3 mouse cellular contexts compared by ENCODE assay signal in the genomic region with DNA sequence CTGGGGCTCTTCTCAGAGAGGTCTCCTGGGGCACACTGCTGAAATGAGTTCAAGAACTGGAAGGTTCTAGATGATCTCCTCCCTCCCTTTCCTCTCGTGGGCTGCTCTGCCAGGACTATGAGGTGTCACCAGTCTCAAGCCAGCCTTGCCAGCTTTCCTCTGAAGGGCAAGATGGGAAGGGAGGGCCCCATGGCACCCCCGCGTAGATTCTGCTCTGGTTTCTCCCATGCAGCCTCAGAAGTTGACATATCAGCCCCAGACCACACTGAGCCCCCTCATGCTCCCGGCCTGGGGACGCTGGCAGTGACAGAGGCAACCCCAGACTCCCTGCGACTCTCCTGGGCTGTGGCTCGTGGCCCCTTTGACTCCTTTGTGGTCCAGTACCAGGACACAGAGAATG. TPM values are rescaled to one million over a fixed set of nuclear protein-coding genes. Genes with fewer than 3 reads are reported as not detected.
"Had no signal": no experiment of that assay in that cellular context is flagged by ENCODE, and none has a peak within 500 bp of the region (broad histone marks: within the 10 kb centered on the region; RNA-seq: fewer than 3 reads in every experiment).

No protein-coding gene starts in this region.

RNA-seq across cellular contexts. Expression of gene C4b, which starts 28.2 kb away (rescaled TPM):
- polyA plus RNA-seq: neural tube, embryonic 13.5 days; neural tube, embryonic 14.5 days had no signal

RNA-seq across cellular contexts. Expression of gene Tnxb, which starts 45.1 kb away (rescaled TPM):
- total RNA-seq: neutrophil, adult 5-6 weeks had no signal
